Mouse (Mus musculus) hindbrain, embryonic 10.5 days (tissue): ENCODE measurements around the gene Hist1h2ae. TPM values are rescaled to one million over a fixed set of nuclear protein-coding genes. Genes with fewer than 3 reads are reported as not detected.
"Not testable (repeated sequence)": the region's sequence is repeated elsewhere in the genome, so short reads cannot be mapped to it uniquely, and the experiment has no call there.

Experiments used
- DNase-seq: peaks from one replicate; pipeline ENCODE4 v3.0.0-alpha.2; 2017; ENCODE audit warnings: low spot score
- H3K27ac ChIP-seq: fragments of 300-500 bp; sonication (generic); 2 replicates; pipeline ENCODE4 v1.5.1; 2016; ENCODE audit warnings: mild to moderate bottlenecking, moderate library complexity
- H3K27me3 ChIP-seq: fragments of 300-500 bp; sonication (generic); 2 replicates; pipeline ENCODE4 v1.6.1; 2016; ENCODE audit warnings: mild to moderate bottlenecking; ENCODE audit not compliant: poor library complexity, insufficient read depth, severe bottlenecking
- H3K36me3 ChIP-seq: fragments of 300-500 bp; sonication (generic); 2 replicates; pipeline ENCODE4 v1.6.1; 2016; ENCODE audit warnings: mild to moderate bottlenecking, moderate library complexity
- H3K4me1 ChIP-seq: fragments of 300-500 bp; sonication (generic); replicated peaks from 2 replicates; pipeline ENCODE4 v1.6.1; 2016; ENCODE audit warnings: mild to moderate bottlenecking
- H3K4me3 ChIP-seq: fragments of 300-500 bp; sonication (generic); 2 replicates; pipeline ENCODE4 v1.5.1; 2016; ENCODE audit warnings: mild to moderate bottlenecking, moderate library complexity
- H3K9me3 ChIP-seq: fragments of 300-500 bp; sonication (generic); 2 replicates; pipeline ENCODE4 v1.6.1; 2016; ENCODE audit warnings: mild to moderate bottlenecking, moderate library complexity
- WGBS: fragments of 180-500 bp; shearing (Covaris S2); methylation state at CpG from one replicate; pipeline ENCODE4 v1.1.7; 2016; 5-methylcytosine and 5-hydroxymethylcytosine counted together
- polyA plus RNA-seq: library from polyadenylated mRNA; unstranded; fragments of >200 nt; fragmentation: Nextera tagmentation; extraction: Ambion mirVana; gene quantifications from 2 replicates; pipeline ENCODE4 v1.2.1, GENCODE M21; 2016

The Hist1h2ae gene
- polyA plus RNA-seq, 1 experiment from 2014 or later, result 103 TPM

- not testable (repeated sequence) for H3K9me3 ChIP-seq, DNase-seq, H3K36me3 ChIP-seq, H3K27me3 ChIP-seq
- under 1% methylated on average over 16 of the region's 34 CpGs for WGBS
- Histone ChIP-seq H3K27ac (peak overlapping the region; percentile 98), H3K4me3 (peak overlapping the region; percentile 56), H3K4me1 (peaks cover 30% of the 10 kb centered on the region)
Observed at GRCm38 (mm10) chr13:23571504-23572217, 641 bp upstream of the Hist1h2ae start.

GRCm38 (mm10) chr13:23570261-23571021 lies 579 bp downstream of the Hist1h2ae start:
- DNase-seq, H3K36me3 ChIP-seq, H3K9me3 ChIP-seq, H3K27me3 ChIP-seq: not testable (repeated sequence)
- peak overlapping the region; percentile 56 for H3K4me3 ChIP-seq
- H3K27ac ChIP-seq, result peak overlapping the region; percentile 98
- H3K4me1 ChIP-seq, result peaks cover 22% of the 10 kb centered on the region
- WGBS, result 2% methylated on average over 29 of the region's 41 CpGs

GRCm38 (mm10) chr13:23564482-23564881 lies 6.5 kb downstream of the Hist1h2ae start:
- 78% methylated on average over 2 of the region's 2 CpGs for WGBS
- Histone ChIP-seq H3K9me3 (no peaks in the 10 kb centered on the region), H3K36me3 (no peaks in the 10 kb centered on the region), H3K27me3 (no peaks in the 10 kb centered on the region), H3K27ac (peak overlapping the region; percentile 98), H3K4me3 (no peak overlapping the region), H3K4me1 (0 out of 2 replicates have a peak, but pooled peaks cover 5% of the 10 kb centered on the region)
- no peak for DNase-seq

GRCm38 (mm10) chr13:23562699-23563462 lies 8.1 kb downstream of the Hist1h2ae start:
- Histone ChIP-seq H3K27ac (peak overlapping the region; percentile 98), H3K4me1 (0 out of 2 replicates have a peak, but pooled peaks cover 5% of the 10 kb centered on the region), H3K9me3 (no peaks in the 10 kb centered on the region), H3K36me3 (no peaks in the 10 kb centered on the region), H3K27me3 (no peaks in the 10 kb centered on the region), H3K4me3 (peak overlapping the region; percentile 54)
- WGBS, result 4% methylated on average over 18 of the region's 18 CpGs
- DNase-seq, result peak; percentile 47

GRCm38 (mm10) chr13:23561883-23562659 lies 8.9 kb downstream of the Hist1h2ae start, which contains the start of gene Hist1h3e:
TSS of gene Hist1h3e (minus strand) at chr13:23562369.
- peak within 1 kb of the TSS; percentile 54 for H3K4me3 ChIP-seq
- peak within 1 kb of the TSS; percentile 98 for H3K27ac ChIP-seq
- peak; percentile 93 for DNase-seq
- not testable (repeated sequence) for H3K27me3 ChIP-seq, H3K4me1 ChIP-seq, H3K9me3 ChIP-seq, H3K36me3 ChIP-seq
- under 1% methylated on average over 67 of the region's 67 CpGs for WGBS

GRCm38 (mm10) chr13:23561531-23561882 lies 9.5 kb downstream of the Hist1h2ae start:
- H3K4me1 ChIP-seq, DNase-seq, H3K36me3 ChIP-seq, H3K27me3 ChIP-seq, H3K9me3 ChIP-seq: not testable (repeated sequence)
- WGBS, result 1% methylated on average over 2 of the region's 5 CpGs
- Histone ChIP-seq H3K4me3 (peak overlapping the region; percentile 54), H3K27ac (peak overlapping the region; percentile 98; the same call in 1 of the 2 replicates)

- H3K9me3 ChIP-seq, DNase-seq, H3K27me3 ChIP-seq, H3K4me1 ChIP-seq, H3K36me3 ChIP-seq: not testable (repeated sequence)
- peak overlapping the region; percentile 74 for H3K27ac ChIP-seq
- H3K4me3 ChIP-seq, result peak overlapping the region; percentile 21; the same call in 1 of the 2 replicates
- WGBS, result 23% methylated on average over 2 of the region's 2 CpGs
Observed at GRCm38 (mm10) chr13:23560699-23561098, 10.3 kb downstream of the Hist1h2ae start.

- H3K9me3 ChIP-seq, result no peaks in the 10 kb centered on the region
- DNase-seq, result no peak
- H3K27ac ChIP-seq, result peak overlapping the region; percentile 98
- no peaks in the 10 kb centered on the region for H3K27me3 ChIP-seq
- H3K4me1 ChIP-seq, result peaks cover 10% of the 10 kb centered on the region
- 73% methylated on average over 3 of the region's 3 CpGs for WGBS
- H3K4me3 ChIP-seq, result peak overlapping the region; percentile 71; the same call in 1 of the 2 replicates
- no peaks in the 10 kb centered on the region for H3K36me3 ChIP-seq
Observed at GRCm38 (mm10) chr13:23556906-23557305, 14.1 kb downstream of the Hist1h2ae start.

GRCm38 (mm10) chr13:23555839-23556416 lies 15.1 kb downstream of the Hist1h2ae start:
- DNase-seq, result peak; percentile 78
- H3K36me3 ChIP-seq, result no peaks in the 10 kb centered on the region
- peak overlapping the region; percentile 71 for H3K4me3 ChIP-seq
- H3K27me3 ChIP-seq, result no peaks in the 10 kb centered on the region
- no peaks in the 10 kb centered on the region for H3K9me3 ChIP-seq
- WGBS, result under 1% methylated on average over 18 of the region's 18 CpGs
- peak overlapping the region; percentile 98 for H3K27ac ChIP-seq
- peaks cover 15% of the 10 kb centered on the region for H3K4me1 ChIP-seq

- H3K27ac ChIP-seq, result peak overlapping the region; percentile 98
- WGBS, result under 1% methylated on average over 54 of the region's 54 CpGs
- no peaks in the 10 kb centered on the region for H3K27me3 ChIP-seq
- no peaks in the 10 kb centered on the region for H3K36me3 ChIP-seq
- H3K4me3 ChIP-seq, result peak overlapping the region; percentile 71
- H3K4me1 ChIP-seq, result peaks cover 18% of the 10 kb centered on the region
- no peaks in the 10 kb centered on the region for H3K9me3 ChIP-seq
- peak; percentile 87 for DNase-seq
Observed at GRCm38 (mm10) chr13:23554925-23555838, 15.8 kb downstream of the Hist1h2ae start.

- 24% methylated on average over 9 of the region's 9 CpGs for WGBS
- Histone ChIP-seq H3K9me3 (no peaks in the 10 kb centered on the region), H3K4me3 (peak overlapping the region; percentile 71), H3K4me1 (peaks cover 18% of the 10 kb centered on the region), H3K36me3 (no peaks in the 10 kb centered on the region), H3K27me3 (no peaks in the 10 kb centered on the region), H3K27ac (peak overlapping the region; percentile 98)
- no peak for DNase-seq
Observed at GRCm38 (mm10) chr13:23554393-23554792, 16.6 kb downstream of the Hist1h2ae start.
